Mouse (Mus musculus) ES-E14 (cell line): ENCODE data around the gene Pam.

ENCODE experiments used
- MAFK ChIP-seq: IDR thresholded peaks from 2 replicates; pipeline ENCODE4 v1.6.1; 2014; ENCODE audit warnings: mild to moderate bottlenecking, low read depth, low read length, inconsistent platforms; ENCODE audit not compliant: insufficient read depth
- ZC3H11A ChIP-seq: IDR thresholded peaks from 2 replicates; pipeline ENCODE4 v1.6.1; 2012; ENCODE audit warnings: low read depth, mild to moderate bottlenecking, inconsistent platforms, low read length, borderline replicate concordance

GRCm38 (mm10) chr1:97843220-97843992 lies 252.0 kb downstream of the Pam start:
- no peak for TF ChIP-seq MAFK
- no peak for TF ChIP-seq ZC3H11A
